Comparison of ENCODE assay signal across 15 mouse cellular contexts in the genomic region with DNA sequence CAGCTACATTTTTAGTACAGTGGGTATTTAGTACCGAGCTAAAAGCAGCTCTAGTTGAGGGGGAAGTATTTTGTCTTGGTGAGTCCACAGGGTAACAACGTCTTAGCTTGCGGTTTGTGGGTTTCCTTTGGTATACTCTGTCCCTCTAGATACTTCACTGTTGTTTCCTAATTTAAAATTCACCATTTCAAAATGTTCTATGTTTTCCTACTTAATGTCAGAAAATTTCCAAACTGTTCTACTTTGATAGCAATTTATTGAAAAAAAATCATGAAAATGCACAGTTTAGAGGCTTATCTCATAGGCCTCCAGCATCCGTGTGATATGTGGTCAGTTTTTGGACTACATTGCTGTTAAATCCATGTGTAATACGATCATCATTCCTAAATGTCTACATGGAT.
A peak's percentile ranks its signal among the peaks of the same experiment; 100 is the strongest.
DNase-seq lines count a peak whose midpoint lies in the region; ATAC-seq and TF ChIP-seq lines count a peak whose summit lies in the region.
"Had no signal": no experiment of that assay in that cellular context is flagged by ENCODE, and none has a peak within 500 bp of the region (broad histone marks: within the 10 kb centered on the region; RNA-seq: fewer than 3 reads in every experiment).

No protein-coding gene starts in this region.

- H3K79me2 ChIP-seq in liver, adult 2 months (ENCODE audit: control insufficient read depth, insufficient read depth, low read length): no peaks in the 10 kb centered on the region

- no peak overlapping the region for H3K9ac ChIP-seq in liver, adult 2 months (ENCODE audit: low read depth, low read length)
- H3K9ac ChIP-seq in liver, embryonic 12.5 days: no peak overlapping the region
- H3K9ac ChIP-seq: embryonic facial prominence, embryonic 13.5 days; hindbrain, embryonic 14.5 days had no signal

- no peak overlapping the region for H3K4me3 ChIP-seq in liver, adult 2 months (ENCODE audit: insufficient read depth, low read depth, low read length)
- peak overlapping the region; percentile 13 for H3K4me3 ChIP-seq in bone marrow macrophage, adult 2 months (ENCODE audit: insufficient read depth, low read length)
- H3K4me3 ChIP-seq in liver, embryonic 12.5 days: no peak overlapping the region
- H3K4me3 ChIP-seq: embryonic facial prominence, embryonic 13.5 days; heart, embryonic 10.5 days; myocyte had no signal

- no peak for TF ChIP-seq CTCF in liver, adult 2 months (IDR thresholded peaks at IDR 0.05; ENCODE audit: low read depth, low read length)
- no peak for TF ChIP-seq CTCF in bone marrow macrophage, adult 2 months (IDR thresholded peaks at IDR 0.05; ENCODE audit: low read depth, low read length)

- no peaks in the 10 kb centered on the region for H3K4me1 ChIP-seq in liver, adult 2 months (ENCODE audit: control insufficient read depth, insufficient read depth, low read length)
- peaks cover 11% of the 10 kb centered on the region for H3K4me1 ChIP-seq in bone marrow macrophage, adult 2 months (ENCODE audit: control insufficient read depth, insufficient read depth, low read length)
- peaks cover 4% of the 10 kb centered on the region; the same call in 1 of the 2 replicates for H3K4me1 ChIP-seq in liver, embryonic 12.5 days
- H3K4me1 ChIP-seq: embryonic facial prominence, embryonic 13.5 days had no signal

- H3K27me3 ChIP-seq in liver, adult 2 months (ENCODE audit: control insufficient read depth, insufficient read depth, low read length): no peaks in the 10 kb centered on the region
- H3K27me3 ChIP-seq in liver, embryonic 12.5 days (replicated peaks): no peaks in the 10 kb centered on the region
- H3K27me3 ChIP-seq: embryonic facial prominence, embryonic 13.5 days had no signal

- TF ChIP-seq POLR2A in liver, adult 2 months (IDR thresholded peaks at IDR 0.05; ENCODE audit: extremely low read depth, insufficient read depth, low read length): no peak
- no peak for TF ChIP-seq POLR2A in bone marrow macrophage, adult 2 months (IDR thresholded peaks at IDR 0.05; ENCODE audit: borderline replicate concordance, low read depth, low read length)

- no peaks in the 10 kb centered on the region for H3K36me3 ChIP-seq in liver, adult 2 months (ENCODE audit: control insufficient read depth, insufficient read depth, low read length)
- no peaks in the 10 kb centered on the region for H3K36me3 ChIP-seq in liver, embryonic 12.5 days
- H3K36me3 ChIP-seq: embryonic facial prominence, embryonic 13.5 days; heart, embryonic 10.5 days had no signal

- H3K9me3 ChIP-seq in liver, embryonic 12.5 days (replicated peaks): no peaks in the 10 kb centered on the region
- H3K9me3 ChIP-seq: embryonic facial prominence, embryonic 13.5 days; heart, embryonic 10.5 days had no signal

- DNase-seq in liver, adult 2 months (ENCODE audit: extremely low read depth, low read depth, low spot score): peak; percentile 10
- no peak for DNase-seq in liver
- DNase-seq in natural killer cell, adult 2 months (ENCODE audit: low spot score in 2 of 2): peak; percentile 8 to 35
- no peak for DNase-seq in yolk sac, embryonic 10.5 days (ENCODE audit: low spot score)
- no peak for DNase-seq in layer of hippocampus, adult 18-20 months (ENCODE audit: low spot score in 2 of 2)
- no peak for DNase-seq in embryo, embryonic 11 days
- DNase-seq: adrenal gland, postnatal 10 days; cerebellum, adult 9-10 months; lung, postnatal 14 days had no signal

- peak; percentile 47; the same call in 1 of the 2 replicates for ATAC-seq in liver, embryonic 12.5 days

- H3K4me2 ChIP-seq in liver, embryonic 12.5 days: peak overlapping the region; percentile 19; the same call in 1 of the 2 replicates
- H3K4me2 ChIP-seq: embryonic facial prominence, embryonic 13.5 days; hindbrain, embryonic 14.5 days had no signal

- WGBS in liver, adult 2 months: 79% methylated on average over 5 of the region's 5 CpGs
- 10% methylated on average over 5 of the region's 5 CpGs for WGBS in liver, embryonic 12.5 days (ENCODE audit: insufficient replicate concordance)

- H3K27ac ChIP-seq in liver, adult 2 months (replicated peaks; ENCODE audit: insufficient read depth, low read depth, low read length): no peak overlapping the region
- peak overlapping the region; percentile 75 for H3K27ac ChIP-seq in bone marrow macrophage, adult 2 months (ENCODE audit: insufficient read depth, low read depth, low read length)
- H3K27ac ChIP-seq in liver, embryonic 12.5 days: no peak overlapping the region
- H3K27ac ChIP-seq: embryonic facial prominence, embryonic 13.5 days; heart, embryonic 10.5 days; hindbrain, embryonic 14.5 days had no signal

Comparison
In these comparisons a context has a peak if more than half of its experiments do, and no peak if none do; other contexts are left out.
1. DNase-seq: peak in liver, adult 2 months (single experiment) and natural killer cell, adult 2 months (2 of 2); none in liver (single experiment), yolk sac, embryonic 10.5 days (single experiment), layer of hippocampus, adult 18-20 months (0 of 2) and embryo, embryonic 11 days (single experiment).